Mouse (Mus musculus) megakaryocyte, embryonic 14.5 days (primary cell): ENCODE measurements around the gene Gjd3. TPM values are rescaled to one million over a fixed set of nuclear protein-coding genes. Genes with fewer than 3 reads are reported as not detected.

Experiments used
- H3K27me3 ChIP-seq: replicated peaks from 2 replicates; pipeline ENCODE3; 2012; ENCODE audit warnings: inconsistent platforms
- H3K36me3 ChIP-seq: replicated peaks from 2 replicates; pipeline ENCODE3; 2012; ENCODE audit warnings: low read length, inconsistent platforms, mixed read lengths
- H3K4me1 ChIP-seq: 2 replicates; pipeline ENCODE4 v1.6.1; 2012; ENCODE audit warnings: inconsistent platforms
- H3K4me3 ChIP-seq: replicated peaks from 2 replicates; pipeline ENCODE3; 2012; ENCODE audit warnings: moderate library complexity, mild to moderate bottlenecking, inconsistent platforms
- H3K9me3 ChIP-seq: 2 replicates; pipeline ENCODE4 v1.6.1; 2012; ENCODE audit warnings: inconsistent platforms
- FLI1 ChIP-seq: IDR thresholded peaks from 2 replicates; pipeline ENCODE4 v1.6.1; 2012; ENCODE audit warnings: low read length, inconsistent platforms, mixed read lengths
- GATA1 ChIP-seq: IDR thresholded peaks from 3 replicates; pipeline ENCODE4 v1.6.1; 2012; ENCODE audit warnings: mixed read lengths, low read length, inconsistent platforms, borderline replicate concordance
- polyA plus RNA-seq: library from polyadenylated mRNA; stranded (reverse); fragments of >175 nt; gene quantifications from 2 replicates; pipeline ENCODE4 v1.2.3, GENCODE M21; 2012; ENCODE audit warnings: low replicate concordance; ENCODE audit not compliant: insufficient read depth

Gjd3 gene
- polyA plus RNA-seq, 1 experiment, result not detected

DNA sequence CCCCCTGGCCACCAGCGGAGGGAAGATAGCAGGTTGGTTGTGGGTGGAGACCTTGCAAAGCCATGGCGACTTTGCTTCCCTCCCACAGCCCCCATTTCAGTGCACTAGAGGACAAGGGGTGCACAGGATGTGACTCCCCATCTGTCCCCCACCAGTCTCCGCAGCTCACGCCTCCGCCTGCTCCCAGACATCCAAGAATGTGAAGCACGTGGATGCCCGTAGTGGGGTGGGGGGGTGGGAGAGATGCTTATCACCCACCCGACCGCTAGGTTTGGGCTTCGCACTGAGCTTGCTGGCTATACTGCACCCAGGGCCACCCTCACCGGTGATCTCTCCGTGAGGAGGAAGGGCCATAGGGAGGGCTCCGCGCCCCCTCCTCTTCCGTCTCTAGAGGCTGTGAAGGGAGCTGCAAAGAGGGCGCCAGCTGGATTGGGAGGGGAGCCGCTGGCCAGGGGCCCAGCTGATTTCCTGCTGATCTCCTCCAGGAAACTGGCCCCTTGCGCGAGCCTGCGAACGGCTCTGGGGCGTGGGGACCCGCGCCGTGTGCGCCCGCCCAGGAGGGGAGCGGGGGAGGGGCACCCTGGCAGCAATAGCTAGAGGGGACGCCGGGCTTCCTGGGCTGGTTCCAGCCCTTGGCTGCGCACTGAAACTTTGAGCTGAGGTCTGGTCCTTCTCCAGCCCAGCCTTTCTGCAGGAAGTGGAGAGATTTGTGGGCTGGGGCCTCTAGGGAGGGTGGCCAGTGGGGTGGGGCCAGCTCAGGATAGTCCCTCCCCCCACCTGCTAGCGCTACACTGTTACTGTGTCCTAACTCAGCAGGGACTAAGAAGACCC is 19.4 kb downstream of the Gjd3 start:
- H3K9me3 ChIP-seq, result no peaks in the 10 kb centered on the region
- peaks cover 64% of the 10 kb centered on the region for H3K4me1 ChIP-seq
- peaks cover 95% of the 10 kb centered on the region for H3K27me3 ChIP-seq
- H3K36me3 ChIP-seq, result no peaks in the 10 kb centered on the region
- TF ChIP-seq GATA1, result no peak
- TF ChIP-seq FLI1, result no peak
- H3K4me3 ChIP-seq, result peak overlapping the region; percentile 85

- H3K4me3 ChIP-seq, result peak overlapping the region; percentile 85
- H3K36me3 ChIP-seq, result no peaks in the 10 kb centered on the region
- peaks cover 62% of the 10 kb centered on the region for H3K4me1 ChIP-seq
- H3K9me3 ChIP-seq, result no peaks in the 10 kb centered on the region
- TF ChIP-seq GATA1 (no peak), FLI1 (no peak)
- H3K27me3 ChIP-seq, result peaks cover 95% of the 10 kb centered on the region
These were observed 20.3 kb downstream of the Gjd3 start for GRCm38 (mm10) chr11:98962421-98963095.

- Histone ChIP-seq H3K9me3 (no peaks in the 10 kb centered on the region), H3K4me3 (peak overlapping the region; percentile 4), H3K36me3 (no peaks in the 10 kb centered on the region), H3K27me3 (peaks cover 94% of the 10 kb centered on the region), H3K4me1 (peaks cover 56% of the 10 kb centered on the region)
- no peak for TF ChIP-seq FLI1
These were observed 21.1 kb downstream of the Gjd3 start for GRCm38 (mm10) chr11:98961766-98962165.

DNA sequence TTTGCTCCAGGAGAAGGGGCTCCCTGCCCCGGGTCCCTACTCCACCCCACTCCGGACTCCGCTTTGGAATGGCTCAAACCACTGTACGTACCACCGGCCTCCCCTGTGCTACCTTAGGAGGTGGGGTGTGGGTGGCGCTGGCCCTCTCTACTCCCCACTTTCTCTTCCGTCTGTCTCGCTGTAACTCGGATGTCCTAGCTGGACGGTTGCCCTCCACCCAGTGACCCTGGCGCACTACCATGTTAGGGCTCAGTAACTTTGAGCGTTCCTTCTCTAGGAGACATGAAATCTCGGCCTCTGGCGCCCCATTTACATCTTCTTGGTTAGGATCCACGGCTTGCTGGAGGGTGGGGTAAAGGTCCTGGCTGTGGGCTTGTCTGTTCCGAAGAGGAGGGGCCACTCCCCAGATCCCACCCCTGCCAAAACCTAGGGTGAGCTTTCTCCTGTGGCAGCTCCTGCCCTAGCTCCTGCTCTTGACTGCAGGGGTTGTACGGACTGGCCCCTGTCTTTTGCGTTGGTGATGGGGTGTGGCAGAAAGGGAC is 21.7 kb downstream of the Gjd3 start:
- Histone ChIP-seq H3K4me1 (peaks cover 49% of the 10 kb centered on the region), H3K36me3 (no peaks in the 10 kb centered on the region), H3K27me3 (peaks cover 93% of the 10 kb centered on the region), H3K4me3 (peak overlapping the region; percentile 93), H3K9me3 (no peaks in the 10 kb centered on the region)
- TF ChIP-seq GATA1, result no peak
- no peak for TF ChIP-seq FLI1

- Histone ChIP-seq H3K9me3 (no peaks in the 10 kb centered on the region), H3K4me1 (peaks cover 52% of the 10 kb centered on the region), H3K36me3 (no peaks in the 10 kb centered on the region), H3K4me3 (peak overlapping the region; percentile 93), H3K27me3 (peaks cover 91% of the 10 kb centered on the region)
- TF ChIP-seq FLI1 (no peak), GATA1 (no peak)
These were observed 22.4 kb downstream of the Gjd3 start for GRCm38 (mm10) chr11:98960313-98960906.

GRCm38 (mm10) chr11:98959437-98960312 is 23.1 kb downstream of the Gjd3 start:
- H3K4me1 ChIP-seq, result peaks cover 59% of the 10 kb centered on the region
- TF ChIP-seq GATA1 (no peak), FLI1 (no peak)
- no peaks in the 10 kb centered on the region for H3K36me3 ChIP-seq
- H3K9me3 ChIP-seq, result no peaks in the 10 kb centered on the region
- peak overlapping the region; percentile 93 for H3K4me3 ChIP-seq
- peaks cover 91% of the 10 kb centered on the region for H3K27me3 ChIP-seq

- Histone ChIP-seq H3K27me3 (peaks cover 75% of the 10 kb centered on the region), H3K4me3 (no peak overlapping the region), H3K9me3 (no peaks in the 10 kb centered on the region), H3K36me3 (no peaks in the 10 kb centered on the region), H3K4me1 (peaks cover 58% of the 10 kb centered on the region)
- TF ChIP-seq GATA1, result no peak
- no peak for TF ChIP-seq FLI1
These were observed 26.5 kb downstream of the Gjd3 start for GRCm38 (mm10) chr11:98956340-98956739.

- TF ChIP-seq FLI1 (no peak), GATA1 (no peak)
- Histone ChIP-seq H3K27me3 (peaks cover 75% of the 10 kb centered on the region), H3K9me3 (no peaks in the 10 kb centered on the region), H3K4me1 (peaks cover 56% of the 10 kb centered on the region), H3K36me3 (no peaks in the 10 kb centered on the region), H3K4me3 (no peak overlapping the region)
These were observed 27.0 kb downstream of the Gjd3 start for GRCm38 (mm10) chr11:98955707-98956235.
